Mouse (Mus musculus): ENCODE results near the gene Armc2. TPM values are rescaled to one million over a fixed set of nuclear protein-coding genes. Genes with fewer than 3 reads are reported as not detected.
A peak's percentile ranks its signal among the peaks of the same experiment; 100 is the strongest.

Armc2 gene
- total and polyA plus RNA-seq, 2 experiments from 2014 or later, result 1.7 to 3.3 TPM

DNA sequence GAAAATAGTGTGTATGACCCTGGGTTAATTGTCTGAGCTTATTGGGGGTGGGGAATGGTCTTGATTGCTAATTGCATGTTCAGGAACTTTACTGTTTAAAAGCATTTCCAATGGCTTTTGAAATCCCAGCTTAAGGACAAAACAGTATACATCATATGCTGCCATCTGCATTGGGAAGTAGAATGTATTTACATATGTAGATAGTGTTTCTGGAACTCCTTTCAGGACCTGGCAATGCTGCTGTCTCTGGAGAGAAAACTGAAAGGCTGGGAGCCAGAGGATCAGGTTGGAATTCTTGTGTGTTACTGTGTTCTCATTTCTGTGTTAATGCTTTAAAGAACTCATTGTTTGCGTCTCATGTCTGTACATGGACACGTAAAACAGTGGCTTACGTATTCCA is 25.1 kb upstream of the Armc2 start:
- no peaks in the 10 kb centered on the region for H3K27me3 ChIP-seq (ENCODE audit: control insufficient read depth, insufficient read depth, low read length)
- ATAC-seq (ENCODE audit: insufficient read depth, low read depth) (no peak), DNase-seq (ENCODE audit: low spot score) (no peak)
- no peaks in the 10 kb centered on the region for H3K9me3 ChIP-seq (replicated peaks; ENCODE audit: control insufficient read depth, low read length)
- H3K36me3 ChIP-seq (replicated peaks; ENCODE audit: control insufficient read depth, insufficient read depth, low read length), result no peaks in the 10 kb centered on the region
- H3K27ac ChIP-seq (ENCODE audit: low read depth), result peak overlapping the region; percentile 30; the same call in 1 of the 2 replicates
- WGBS, result 93% methylated on average over 3 of the region's 3 CpGs
- H3K4me1 ChIP-seq (ENCODE audit: control insufficient read depth, insufficient read depth), result peaks cover 12% of the 10 kb centered on the region
- no peak overlapping the region for H3K4me3 ChIP-seq (ENCODE audit: low read depth, low read length)
- TF ChIP-seq EP300 (IDR thresholded peaks at IDR 0.05; ENCODE audit: low read depth) (no peak), CTCF (IDR thresholded peaks at IDR 0.05; ENCODE audit: low read depth) (no peak)
- no peak overlapping the region for H3K9ac ChIP-seq (replicated peaks; ENCODE audit: low read depth, low read length)
- no peak overlapping the region for H3K4me2 ChIP-seq (ENCODE audit: low read depth, low read length)

DNA sequence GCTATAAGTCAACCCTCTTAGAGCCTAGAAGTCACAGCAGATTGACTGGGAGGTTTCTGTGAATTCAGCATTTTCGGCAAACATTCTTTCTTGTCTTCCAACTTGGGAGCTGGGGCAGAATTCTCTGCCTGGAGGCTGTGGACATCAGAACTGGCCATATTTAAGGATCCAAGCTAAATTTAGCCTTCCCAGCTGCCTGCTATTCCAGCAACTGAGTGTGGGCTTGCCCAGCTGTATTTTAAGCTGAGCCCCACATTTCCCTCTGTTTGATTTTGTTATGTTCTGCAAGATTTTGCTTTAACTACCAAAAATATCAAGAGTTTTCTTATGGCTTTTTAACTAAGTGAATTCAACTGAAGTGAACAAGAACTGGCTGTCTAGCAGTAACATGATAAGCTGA is 24.6 kb upstream of the Armc2 start:
- no peaks in the 10 kb centered on the region for H3K27me3 ChIP-seq (ENCODE audit: control insufficient read depth, insufficient read depth, low read length)
- H3K36me3 ChIP-seq (replicated peaks; ENCODE audit: control insufficient read depth, insufficient read depth, low read length), result no peaks in the 10 kb centered on the region
- no peak overlapping the region for H3K9ac ChIP-seq (replicated peaks; ENCODE audit: low read depth, low read length)
- H3K4me2 ChIP-seq (ENCODE audit: low read depth, low read length), result no peak overlapping the region
- no peak for TF ChIP-seq EP300 (IDR thresholded peaks at IDR 0.05; ENCODE audit: low read depth)
- TF ChIP-seq CTCF (IDR thresholded peaks at IDR 0.05; ENCODE audit: low read depth), result no peak
- 42% methylated on average over 1 of the region's 1 CpGs for WGBS
- peak overlapping the region; percentile 30; the same call in 1 of the 2 replicates for H3K27ac ChIP-seq (ENCODE audit: low read depth)
- DNase-seq (ENCODE audit: low spot score) (no peak), ATAC-seq (ENCODE audit: insufficient read depth, low read depth) (no peak)
- H3K9me3 ChIP-seq (replicated peaks; ENCODE audit: control insufficient read depth, low read length), result no peaks in the 10 kb centered on the region
- peaks cover 12% of the 10 kb centered on the region for H3K4me1 ChIP-seq (ENCODE audit: control insufficient read depth, insufficient read depth)
- H3K4me3 ChIP-seq (ENCODE audit: low read depth, low read length), result no peak overlapping the region

DNA sequence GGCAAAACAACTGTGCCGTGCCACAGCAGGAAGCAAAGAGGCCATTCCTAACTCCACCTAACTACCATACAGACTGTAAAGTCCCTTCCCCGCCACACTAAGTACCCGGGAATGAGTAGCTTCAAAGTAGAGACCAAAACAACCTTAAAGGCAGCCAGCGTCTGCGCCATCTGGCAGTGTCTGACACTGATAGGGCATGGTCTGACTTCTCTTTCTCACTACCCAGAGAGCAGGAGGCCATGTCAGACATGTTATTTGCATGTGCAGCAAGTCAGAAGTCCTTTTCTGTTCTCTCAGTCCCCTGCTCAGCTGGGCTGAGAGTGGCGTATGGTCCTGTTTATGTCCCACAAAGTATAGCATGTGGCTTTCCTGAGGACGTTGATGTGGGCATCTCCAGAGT is 23.8 kb upstream of the Armc2 start:
- Histone ChIP-seq H3K27ac (ENCODE audit: low read depth) (0 out of 2 replicates have a peak overlapping the region, but pooled peaks have one; percentile 30), H3K9me3 (replicated peaks; ENCODE audit: control insufficient read depth, low read length) (no peaks in the 10 kb centered on the region), H3K9ac (replicated peaks; ENCODE audit: low read depth, low read length) (no peak overlapping the region), H3K36me3 (replicated peaks; ENCODE audit: control insufficient read depth, insufficient read depth, low read length) (no peaks in the 10 kb centered on the region), H3K4me1 (ENCODE audit: control insufficient read depth, insufficient read depth) (peaks cover 19% of the 10 kb centered on the region), H3K4me2 (ENCODE audit: low read depth, low read length) (no peak overlapping the region), H3K4me3 (ENCODE audit: low read depth, low read length) (no peak overlapping the region), H3K27me3 (ENCODE audit: control insufficient read depth, insufficient read depth, low read length) (no peaks in the 10 kb centered on the region)
- WGBS, result 66% methylated on average over 7 of the region's 7 CpGs
- DNase-seq (ENCODE audit: low spot score) (no peak), ATAC-seq (ENCODE audit: insufficient read depth, low read depth) (no peak)
- TF ChIP-seq CTCF (IDR thresholded peaks at IDR 0.05; ENCODE audit: low read depth), result no peak
- TF ChIP-seq EP300 (IDR thresholded peaks at IDR 0.05; ENCODE audit: low read depth), result no peak

DNA sequence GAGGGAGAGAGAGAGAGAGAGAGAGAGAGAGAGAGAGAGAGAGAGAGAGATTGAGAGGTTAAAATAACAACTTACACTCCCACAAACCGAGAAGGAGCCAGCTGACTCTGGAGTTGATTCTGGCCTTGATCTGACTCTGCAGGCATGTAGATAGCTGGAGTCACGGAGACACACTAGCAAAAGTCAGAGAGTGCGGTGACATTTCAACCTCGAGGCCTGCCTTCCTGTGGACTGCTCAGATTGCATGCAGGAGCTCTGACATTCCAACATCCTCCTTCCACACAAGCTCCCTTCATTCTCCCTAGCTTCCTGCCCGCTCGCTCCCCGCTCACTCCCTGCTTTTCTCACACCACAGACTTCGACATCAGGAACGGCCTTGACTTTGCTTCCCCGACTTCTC is 20.3 kb upstream of the Armc2 start:
- no peaks in the 10 kb centered on the region for H3K36me3 ChIP-seq (replicated peaks; ENCODE audit: control insufficient read depth, insufficient read depth, low read length)
- peaks cover 20% of the 10 kb centered on the region for H3K4me1 ChIP-seq (ENCODE audit: control insufficient read depth, insufficient read depth)
- H3K9ac ChIP-seq (replicated peaks; ENCODE audit: low read depth, low read length), result no peak overlapping the region
- no peak overlapping the region for H3K4me3 ChIP-seq (ENCODE audit: low read depth, low read length)
- no peak for DNase-seq (ENCODE audit: low spot score)
- no peak for ATAC-seq (ENCODE audit: insufficient read depth, low read depth)
- no peak overlapping the region; the same call in 1 of the 2 replicates for H3K27ac ChIP-seq (ENCODE audit: low read depth)
- no peak overlapping the region for H3K4me2 ChIP-seq (ENCODE audit: low read depth, low read length)
- TF ChIP-seq EP300 (IDR thresholded peaks at IDR 0.05; ENCODE audit: low read depth), result no peak
- TF ChIP-seq CTCF (IDR thresholded peaks at IDR 0.05; ENCODE audit: low read depth), result no peak
- WGBS, result 25% methylated on average over 10 of the region's 10 CpGs
- H3K9me3 ChIP-seq (replicated peaks; ENCODE audit: control insufficient read depth, low read length), result no peaks in the 10 kb centered on the region
- H3K27me3 ChIP-seq (ENCODE audit: control insufficient read depth, insufficient read depth, low read length), result no peaks in the 10 kb centered on the region

DNA sequence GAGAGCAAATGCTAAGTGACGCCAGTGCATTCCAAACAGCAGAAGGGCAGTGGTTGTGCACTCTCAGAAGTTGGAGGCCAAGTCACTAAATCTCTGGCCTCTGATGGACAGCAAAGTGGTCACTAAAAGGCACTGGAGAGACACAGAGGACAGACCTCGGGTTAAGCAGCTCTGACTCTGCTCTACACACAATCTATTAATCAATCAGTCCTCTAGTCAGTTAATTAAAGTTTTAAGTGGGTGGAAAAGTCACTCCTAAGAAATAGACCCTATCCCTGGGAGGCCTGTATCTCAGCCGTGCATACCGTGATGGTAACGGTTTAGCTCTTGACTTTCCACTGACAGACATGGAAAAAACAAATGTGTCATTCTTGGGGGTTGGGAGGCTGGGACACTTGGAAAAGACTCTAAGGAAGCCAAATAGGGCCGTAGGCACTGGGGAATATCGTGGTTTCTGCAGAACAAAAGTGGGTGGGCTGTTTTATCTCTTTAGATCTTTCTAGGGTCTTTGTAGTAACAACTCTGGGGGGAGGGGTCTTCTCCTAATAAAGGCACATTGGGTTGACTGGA is 19.1 kb upstream of the Armc2 start:
- ATAC-seq (ENCODE audit: insufficient read depth, low read depth), result no peak
- peak overlapping the region; percentile 43; the same call in 1 of the 2 replicates for H3K27ac ChIP-seq (ENCODE audit: low read depth)

DNA sequence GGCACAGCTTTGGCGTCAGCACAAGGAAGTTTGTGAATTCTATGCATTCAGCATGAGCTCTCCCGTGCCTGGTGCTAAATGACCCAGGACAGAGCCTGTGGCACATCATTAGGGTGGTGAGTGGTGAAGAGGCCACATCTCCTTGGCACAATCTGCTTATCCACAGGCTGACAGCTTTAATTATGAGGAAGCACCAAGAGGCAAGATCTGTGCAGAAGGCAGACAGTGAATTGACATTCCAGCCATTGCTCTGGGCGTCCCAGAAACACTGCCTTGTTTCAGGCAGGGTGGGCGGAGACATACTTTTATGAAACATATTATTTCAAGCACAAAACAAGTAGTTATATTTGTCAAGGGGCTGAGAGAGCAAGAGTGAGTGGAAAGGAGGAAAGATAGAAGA is 18.6 kb upstream of the Armc2 start:
- WGBS, result 44% methylated on average over 4 of the region's 4 CpGs
- no peaks in the 10 kb centered on the region for H3K27me3 ChIP-seq (ENCODE audit: control insufficient read depth, insufficient read depth, low read length)
- H3K4me2 ChIP-seq (ENCODE audit: low read depth, low read length), result no peak overlapping the region
- H3K27ac ChIP-seq (ENCODE audit: low read depth), result peak overlapping the region; percentile 43; the same call in 1 of the 2 replicates
- no peak for TF ChIP-seq CTCF (IDR thresholded peaks at IDR 0.05; ENCODE audit: low read depth)
- no peak for TF ChIP-seq EP300 (IDR thresholded peaks at IDR 0.05; ENCODE audit: low read depth)
- peaks cover 11% of the 10 kb centered on the region for H3K4me1 ChIP-seq (ENCODE audit: control insufficient read depth, insufficient read depth)
- H3K9ac ChIP-seq (replicated peaks; ENCODE audit: low read depth, low read length), result no peak overlapping the region
- no peaks in the 10 kb centered on the region for H3K36me3 ChIP-seq (replicated peaks; ENCODE audit: control insufficient read depth, insufficient read depth, low read length)
- H3K9me3 ChIP-seq (replicated peaks; ENCODE audit: control insufficient read depth, low read length), result no peaks in the 10 kb centered on the region
- H3K4me3 ChIP-seq (ENCODE audit: low read depth, low read length), result no peak overlapping the region
- ATAC-seq (ENCODE audit: insufficient read depth, low read depth) (no peak), DNase-seq (ENCODE audit: low spot score) (no peak)

More for the DNA sequence above, 19.1 kb upstream of the Armc2 start:
- Histone ChIP-seq H3K4me1 (ENCODE audit: control insufficient read depth, insufficient read depth) (peaks cover 11% of the 10 kb centered on the region), H3K9me3 (replicated peaks; ENCODE audit: control insufficient read depth, low read length) (no peaks in the 10 kb centered on the region), H3K27me3 (ENCODE audit: control insufficient read depth, insufficient read depth, low read length) (no peaks in the 10 kb centered on the region), H3K4me2 (ENCODE audit: low read depth, low read length) (no peak overlapping the region), H3K9ac (replicated peaks; ENCODE audit: low read depth, low read length) (no peak overlapping the region), H3K4me3 (ENCODE audit: low read depth, low read length) (no peak overlapping the region), H3K36me3 (replicated peaks; ENCODE audit: control insufficient read depth, insufficient read depth, low read length) (no peaks in the 10 kb centered on the region)
- DNase-seq (ENCODE audit: low spot score), result no peak
- no peak for TF ChIP-seq CTCF (IDR thresholded peaks at IDR 0.05; ENCODE audit: low read depth)
- no peak for TF ChIP-seq EP300 (IDR thresholded peaks at IDR 0.05; ENCODE audit: low read depth)
- WGBS, result 37% methylated on average over 7 of the region's 7 CpGs
